Comparison of ENCODE assay signal across 15 mouse cellular contexts in genomic region chr5:137107670-137108069, GRCm38 (mm10). TPM values are rescaled to one million over a fixed set of nuclear protein-coding genes. Genes with fewer than 3 reads are reported as not detected.
"Had no signal": no experiment of that assay in that cellular context is flagged by ENCODE, and none has a peak within 500 bp of the region (broad histone marks: within the 10 kb centered on the region; RNA-seq: fewer than 3 reads in every experiment).

No protein-coding gene starts in this region.

- H3K27ac ChIP-seq: hindbrain, postnatal 0 days; kidney, postnatal 0 days; layer of hippocampus, adult 2 months; limb, embryonic 12.5 days; liver, embryonic 13.5 days; lung, embryonic 15.5 days; macrophage; midbrain, embryonic 12.5 days; neural tube, embryonic 15.5 days had no signal

- H3K4me2 ChIP-seq: limb, embryonic 12.5 days; lung, embryonic 15.5 days; midbrain, embryonic 12.5 days had no signal

- H3K4me3 ChIP-seq: layer of hippocampus, adult 2 months; limb, embryonic 12.5 days; liver, embryonic 13.5 days; lung, embryonic 15.5 days; midbrain, embryonic 12.5 days; neural tube, embryonic 15.5 days had no signal

- H3K27me3 ChIP-seq: lung, embryonic 15.5 days; megakaryocyte, embryonic 14.5 days; midbrain, embryonic 12.5 days; neural tube, embryonic 15.5 days had no signal

- H3K9me3 ChIP-seq: lung, embryonic 15.5 days; midbrain, embryonic 12.5 days; neural tube, embryonic 15.5 days had no signal

- H3K4me1 ChIP-seq: limb, embryonic 12.5 days had no signal

- H3K9ac ChIP-seq: limb, embryonic 12.5 days; liver, embryonic 13.5 days; liver, postnatal 0 days; lung, embryonic 15.5 days; midbrain, embryonic 12.5 days; neural tube, embryonic 15.5 days had no signal

- H3K36me3 ChIP-seq: midbrain, embryonic 12.5 days; neural tube, embryonic 15.5 days had no signal

RNA-seq across cellular contexts. Expression of gene Serpine1, which starts 35.6 kb away (rescaled TPM):
- polyA plus RNA-seq: neural tube, embryonic 11.5 days had no signal

RNA-seq across cellular contexts. Expression of gene Muc3, which starts 41.5 kb away (rescaled TPM):
- total RNA-seq: hindbrain, postnatal 0 days; layer of hippocampus, adult 2 months; layer of hippocampus, postnatal 10 days; left cerebral cortex, postnatal 36 days had no signal
- polyA plus RNA-seq: hindbrain, postnatal 0 days; limb, embryonic 12.5 days; liver, embryonic 13.5 days; liver, postnatal 0 days; lung, embryonic 15.5 days; macrophage; midbrain, embryonic 12.5 days; midbrain, embryonic 16.5 days; neural tube, embryonic 11.5 days; neural tube, embryonic 15.5 days had no signal
